Comparison of ENCODE assay signal across 8 mouse cellular contexts in the genomic region with DNA sequence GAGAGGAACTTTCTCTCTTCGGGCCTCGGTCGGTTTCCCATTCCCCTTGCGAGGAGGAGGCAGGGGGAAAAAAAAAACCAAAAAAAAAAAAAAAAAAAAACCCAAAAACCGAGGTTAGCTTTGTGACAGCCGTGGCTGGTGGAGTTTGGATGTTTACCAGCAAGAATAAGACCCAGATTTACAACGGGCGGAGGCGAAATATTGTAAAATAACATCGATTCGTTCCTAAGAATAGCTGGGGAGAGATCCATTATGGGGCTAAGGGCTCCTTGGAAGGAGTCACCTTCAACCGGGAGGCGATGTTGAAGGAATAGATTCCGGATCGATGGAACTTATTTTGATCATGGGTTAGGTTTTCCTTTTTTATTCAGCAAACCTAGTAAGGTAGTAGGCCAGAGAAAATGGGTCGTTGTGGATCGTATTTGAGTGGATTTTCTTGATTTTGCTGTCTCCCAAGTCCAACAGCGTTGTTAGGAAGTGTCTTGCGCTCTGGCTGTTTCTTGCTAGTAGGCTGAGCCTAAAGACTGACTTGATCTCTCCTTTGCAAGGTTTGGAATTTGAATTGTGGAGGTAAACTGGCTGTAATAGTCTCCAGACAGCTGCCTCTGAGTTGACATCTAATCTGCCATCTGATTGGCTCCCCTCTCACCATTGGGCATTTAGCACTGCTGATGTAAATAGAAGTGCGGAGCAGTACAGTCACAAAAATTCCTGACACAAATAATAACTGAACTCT. TPM values are rescaled to one million over a fixed set of nuclear protein-coding genes. Genes with fewer than 3 reads are reported as not detected.
DNase-seq lines count a peak whose midpoint lies in the region; ATAC-seq and TF ChIP-seq lines count a peak whose summit lies in the region.

No protein-coding gene starts in this region.

- H3K27me3 ChIP-seq in forebrain, postnatal 0 days (ENCODE audit: insufficient read depth, low read length): no peaks in the 10 kb centered on the region
- no peaks in the 10 kb centered on the region for H3K27me3 ChIP-seq in kidney, embryonic 16.5 days (ENCODE audit: insufficient read depth, low read length)
- H3K27me3 ChIP-seq in stomach, postnatal 0 days (ENCODE audit: control insufficient read depth, insufficient read depth, low read length): no peaks in the 10 kb centered on the region

- peaks cover 54% of the 10 kb centered on the region for H3K79me2 ChIP-seq in macrophage (ENCODE audit: inconsistent target)

- peak; percentile 48 for DNase-seq in CD4-positive, CD25-positive, alpha-beta regulatory T cell, adult 2 months (ENCODE audit: low read depth, low spot score)
- DNase-seq in thymus, postnatal 0 days (ENCODE audit: low spot score): peak; percentile 38
- DNase-seq in thymus, postnatal 36 days: no peak
- peak; percentile 71 for DNase-seq in forebrain, postnatal 0 days
- DNase-seq in stomach, postnatal 0 days (ENCODE audit: low spot score): no peak

- TF ChIP-seq CTCF in forebrain, postnatal 0 days (IDR thresholded peaks at IDR 0.05; ENCODE audit: low read depth): no peak
- TF ChIP-seq CTCF in stomach, postnatal 0 days (IDR thresholded peaks at IDR 0.05; ENCODE audit: low read depth): no peak

- H3K9me3 ChIP-seq in forebrain, postnatal 0 days (ENCODE audit: low read length): no peaks in the 10 kb centered on the region
- H3K9me3 ChIP-seq in kidney, embryonic 16.5 days (ENCODE audit: low read length): no peaks in the 10 kb centered on the region
- no peaks in the 10 kb centered on the region for H3K9me3 ChIP-seq in stomach, postnatal 0 days (ENCODE audit: control insufficient read depth, low read length)

- H3K4me3 ChIP-seq in forebrain, postnatal 0 days (ENCODE audit: low read depth, low read length): peak overlapping the region; percentile 77
- peak overlapping the region; percentile 92 for H3K4me3 ChIP-seq in kidney, embryonic 16.5 days (ENCODE audit: low read length)
- H3K4me3 ChIP-seq in macrophage (ENCODE audit: inconsistent target): peak overlapping the region; percentile 68
- peak overlapping the region; percentile 97 for H3K4me3 ChIP-seq in stomach, postnatal 0 days (ENCODE audit: low read depth, low read length)

- no peak for TF ChIP-seq EP300 in stomach, postnatal 0 days (optimal IDR thresholded peaks at IDR 0.05)

- under 1% methylated on average over 20 of the region's 20 CpGs for WGBS in forebrain, postnatal 0 days
- under 1% methylated on average over 20 of the region's 20 CpGs for WGBS in kidney, embryonic 16.5 days
- WGBS in macrophage (ENCODE audit: missing documents): 0% methylated on average over 16 of the region's 20 CpGs
- under 1% methylated on average over 20 of the region's 20 CpGs for WGBS in stomach, postnatal 0 days

- no peaks in the 10 kb centered on the region for H3K36me3 ChIP-seq in forebrain, postnatal 0 days (ENCODE audit: insufficient read depth)
- H3K36me3 ChIP-seq in kidney, embryonic 16.5 days (ENCODE audit: insufficient read depth, low read length): no peaks in the 10 kb centered on the region
- no peaks in the 10 kb centered on the region for H3K36me3 ChIP-seq in macrophage (ENCODE audit: inconsistent target)
- H3K36me3 ChIP-seq in stomach, postnatal 0 days (ENCODE audit: control insufficient read depth, insufficient read depth, low read length): no peaks in the 10 kb centered on the region

- ATAC-seq in CD4-positive, CD25-positive, alpha-beta regulatory T cell, adult 4 months: no peak
- ATAC-seq in forebrain, postnatal 0 days: no peak
- no peak for ATAC-seq in kidney, embryonic 16.5 days (ENCODE audit: low FRiP score, low TSS enrichment)
- ATAC-seq in stomach, postnatal 0 days (ENCODE audit: low FRiP score, low TSS enrichment): no peak

- peak overlapping the region; percentile 100 for H3K27ac ChIP-seq in forebrain, postnatal 0 days (ENCODE audit: low read depth, low read length)
- H3K27ac ChIP-seq in kidney, embryonic 16.5 days (ENCODE audit: low read length): peak overlapping the region; percentile 100
- H3K27ac ChIP-seq in macrophage: peak overlapping the region; percentile 36
- peak overlapping the region; percentile 100 for H3K27ac ChIP-seq in stomach, postnatal 0 days (replicated peaks)

- H3K9ac ChIP-seq in forebrain, postnatal 0 days: peak overlapping the region; percentile 99
- H3K9ac ChIP-seq in kidney, embryonic 16.5 days (replicated peaks; ENCODE audit: low read length): peak overlapping the region; percentile 99
- peak overlapping the region; percentile 99 for H3K9ac ChIP-seq in stomach, postnatal 0 days (ENCODE audit: low read length)

- peaks cover 6% of the 10 kb centered on the region; the same call in 1 of the 2 replicates for H3K4me1 ChIP-seq in forebrain, postnatal 0 days (ENCODE audit: insufficient read depth)
- H3K4me1 ChIP-seq in kidney, embryonic 16.5 days (ENCODE audit: insufficient read depth, low read length): peaks cover 31% of the 10 kb centered on the region
- peaks cover 10% of the 10 kb centered on the region for H3K4me1 ChIP-seq in stomach, postnatal 0 days (replicated peaks; ENCODE audit: control insufficient read depth, insufficient read depth)

- peak overlapping the region; percentile 53 for H3K4me2 ChIP-seq in forebrain, postnatal 0 days (ENCODE audit: low read depth)
- peak overlapping the region; percentile 64 for H3K4me2 ChIP-seq in kidney, embryonic 16.5 days (replicated peaks; ENCODE audit: low read depth, low read length)
- peak overlapping the region; percentile 86 for H3K4me2 ChIP-seq in stomach, postnatal 0 days (replicated peaks; ENCODE audit: low read depth)

RNA-seq across cellular contexts. Expression of gene Arid1b, which starts 2.9 kb away (rescaled TPM):
- polyA plus RNA-seq in CD4-positive, CD25-positive, alpha-beta regulatory T cell, adult 4 months (2017; shearing (Covaris generic)): 10 to 100 TPM; 12.5 to 16.0 TPM
- 10.9 and 12.6 TPM in 2 replicates for polyA plus RNA-seq in thymus, postnatal 0 days (2015; fragmentation: Nextera tagmentation; extraction: Ambion mirVana)
- 40.5 and 51.6 TPM in 2 replicates for total RNA-seq in forebrain, postnatal 0 days (2014; rRNA removed)
- 8.0 and 10.5 TPM in 2 replicates for polyA plus RNA-seq in forebrain, postnatal 0 days (2015; fragmentation: Nextera tagmentation; extraction: Ambion mirVana)
- 10.9 and 11.0 TPM in 2 replicates for polyA plus RNA-seq in kidney, embryonic 16.5 days (2015; fragmentation: Nextera tagmentation; extraction: Ambion mirVana)
- 100 to 1,000 TPM in 6 of 26 experiments, 10 to 100 TPM in 20; 42.1 to 119 (median 94.4) TPM for total RNA-seq in macrophage (2018; cell fraction: chromatin; rRNA removed)
- total RNA-seq in macrophage (2018; cell fraction: cytosol; rRNA removed): 10 to 100 TPM; 25.7 to 42.5 (median 34.5) TPM
- 10 to 100 TPM; 32.0 to 99.6 (median 62.3) TPM for total RNA-seq in macrophage (2018; cell fraction: nucleus; rRNA removed)
- 17.4 to 20.1 TPM (median 19.8 TPM) in 3 replicates for polyA plus RNA-seq in macrophage (2018)
- polyA plus RNA-seq in stomach, postnatal 0 days (2015; fragmentation: Nextera tagmentation; extraction: Ambion mirVana): 5.6 and 5.9 TPM in 2 replicates

Comparison
In these comparisons a context has a peak if more than half of its experiments do, and no peak if none do; other contexts are left out.
1. DNase-seq: peak in CD4-positive, CD25-positive, alpha-beta regulatory T cell, adult 2 months (single experiment), thymus, postnatal 0 days (single experiment) and forebrain, postnatal 0 days (single experiment); none in thymus, postnatal 36 days (0 of 2) and stomach, postnatal 0 days (single experiment).
2. H3K27ac ChIP-seq: peak in every context shown above with its lines; median percentile 100 in forebrain, postnatal 0 days; 100 in kidney, embryonic 16.5 days; 100 in stomach, postnatal 0 days; 36 in macrophage.
3. Peak in every context shown above with its lines, with median percentiles within 50 percentile points of each other: H3K4me2 ChIP-seq, H3K4me3 ChIP-seq and H3K9ac ChIP-seq.